Mouse (Mus musculus) urinary bladder, postnatal 4 days (tissue): ENCODE data around the gene Dand5.
A peak's percentile ranks its signal among the peaks of the same experiment; 100 is the strongest.
"Not testable (repeated sequence)": the region's sequence is repeated elsewhere in the genome, so short reads cannot be mapped to it uniquely, and the experiment has no call there.

Experiments used
- DNase-seq, 2 experiments: peaks; one replicate each; pipeline ENCODE4 v3.0.0; 2021 to 2022; ENCODE audit warnings: low spot score in 2 of 2

Gene Dand5

GRCm38 (mm10) chr8:84834866-84835855, 12.5 kb upstream of the Dand5 start:
- peak in 1 of 2 experiments; percentile 69 for DNase-seq

- no peak for DNase-seq
These were observed 11.6 kb upstream of the Dand5 start for GRCm38 (mm10) chr8:84834002-84834865.

- no peak for DNase-seq
These were observed 10.4 kb upstream of the Dand5 start for GRCm38 (mm10) chr8:84832759-84833742.

- peak; percentile 74 to 77 for DNase-seq
These were observed 9.6 kb upstream of the Dand5 start for GRCm38 (mm10) chr8:84832034-84832717.

- no peak for DNase-seq
These were observed 8.9 kb upstream of the Dand5 start, which contains the start of gene Gadd45gip1 for GRCm38 (mm10) chr8:84831490-84831889. Gene Gadd45gip1, plus strand, starts transcription at chr8:84831522.

GRCm38 (mm10) chr8:84826518-84826917, 3.9 kb upstream of the Dand5 start:
- DNase-seq, result not testable (repeated sequence)

- no peak for DNase-seq
These were observed 3.0 kb upstream of the Dand5 start for GRCm38 (mm10) chr8:84825636-84826035.

- DNase-seq, result peak in 1 of 2 experiments; percentile 48
These were observed 1.0 kb upstream of the Dand5 start for GRCm38 (mm10) chr8:84823653-84824052.

- DNase-seq, result no peak
These were observed 6.5 kb downstream of the Dand5 start for GRCm38 (mm10) chr8:84816117-84816516.

GRCm38 (mm10) chr8:84815547-84815946, 7.1 kb downstream of the Dand5 start:
- DNase-seq, result peak; percentile 90 to 97

- DNase-seq, result no peak
These were observed 7.8 kb downstream of the Dand5 start for GRCm38 (mm10) chr8:84814555-84815441.

- DNase-seq, result no peak
These were observed 8.4 kb downstream of the Dand5 start for GRCm38 (mm10) chr8:84814240-84814554.

- no peak for DNase-seq
These were observed 8.8 kb downstream of the Dand5 start for GRCm38 (mm10) chr8:84813830-84814229.

- peak; percentile 62 to 84 for DNase-seq
These were observed 9.6 kb downstream of the Dand5 start for GRCm38 (mm10) chr8:84813059-84813458.

- DNase-seq, result no peak
These were observed 11.3 kb downstream of the Dand5 start for GRCm38 (mm10) chr8:84811303-84811702.

- peak; percentile 92 to 96 for DNase-seq
These were observed 11.7 kb downstream of the Dand5 start for GRCm38 (mm10) chr8:84810896-84811295.

GRCm38 (mm10) chr8:84809941-84810280, 12.7 kb downstream of the Dand5 start:
- DNase-seq, result no peak

GRCm38 (mm10) chr8:84809109-84809940, 13.3 kb downstream of the Dand5 start:
- DNase-seq, result no peak

- DNase-seq, result no peak
These were observed 16.6 kb downstream of the Dand5 start for GRCm38 (mm10) chr8:84806031-84806430.
